Mouse (Mus musculus) embryonic facial prominence, embryonic 15.5 days (tissue): ENCODE data around the gene Olr1. TPM values are rescaled to one million over a fixed set of nuclear protein-coding genes. Genes with fewer than 3 reads are reported as not detected.
"Not testable (repeated sequence)": the region's sequence is repeated elsewhere in the genome, so short reads cannot be mapped to it uniquely, and the experiment has no call there.

ENCODE experiments used
- ATAC-seq: fragments of 200-750 bp; cut with Nextera tagmentation; 2 replicates; pipeline ENCODE4 v1.8.0; 2017; ENCODE audit warnings: low read depth, moderate TSS enrichment; ENCODE audit not compliant: insufficient number of reproducible peaks, low FRiP score, low TSS enrichment
- H3K27ac ChIP-seq: fragments of 300-500 bp; sonication (generic); replicated peaks from 2 replicates; pipeline ENCODE4 v1.5.1; 2015; ENCODE audit warnings: mild to moderate bottlenecking, inconsistent platforms
- H3K27me3 ChIP-seq: fragments of 300-500 bp; sonication (generic); 2 replicates; pipeline ENCODE4 v1.6.1; 2015; ENCODE audit warnings: inconsistent platforms
- H3K36me3 ChIP-seq: fragments of 300-500 bp; sonication (generic); 2 replicates; pipeline ENCODE4 v1.6.1; 2015; ENCODE audit warnings: mild to moderate bottlenecking, inconsistent platforms
- H3K4me1 ChIP-seq: fragments of 300-500 bp; sonication (generic); 2 replicates; pipeline ENCODE4 v1.6.1; 2015; ENCODE audit warnings: inconsistent platforms
- H3K4me2 ChIP-seq: fragments of 300-500 bp; sonication (generic); replicated peaks from 2 replicates; pipeline ENCODE4 v1.6.1; 2015; ENCODE audit warnings: mild to moderate bottlenecking, inconsistent platforms
- H3K4me3 ChIP-seq: fragments of 300-500 bp; sonication (generic); replicated peaks from 2 replicates; pipeline ENCODE4 v1.5.1; 2015; ENCODE audit warnings: mild to moderate bottlenecking, inconsistent platforms
- H3K9ac ChIP-seq: fragments of 300-500 bp; sonication (generic); 2 replicates; pipeline ENCODE4 v1.6.1; 2015; ENCODE audit warnings: inconsistent platforms
- H3K9me3 ChIP-seq: fragments of 300-500 bp; sonication (generic); replicated peaks from 2 replicates; pipeline ENCODE4 v1.6.1; 2016; ENCODE audit warnings: inconsistent platforms
- WGBS: fragments of 180-500 bp; shearing (Covaris S2); methylation state at CpG from one replicate; pipeline ENCODE4 v1.1.7; 2015; 5-methylcytosine and 5-hydroxymethylcytosine counted together
- polyA plus RNA-seq: library from polyadenylated mRNA; unstranded; fragments of >200 nt; fragmentation: Nextera tagmentation; extraction: Ambion mirVana; gene quantifications from 2 replicates; pipeline ENCODE4 v1.2.1, GENCODE M21; 2015

Olr1 gene
- polyA plus RNA-seq, 1 experiment from 2014 or later: not detected

GRCm38 (mm10) chr6:129510120-129510911 lies 3.4 kb upstream of the Olr1 start:
- Histone ChIP-seq H3K9me3 (no peaks in the 10 kb centered on the region), H3K4me2 (no peak overlapping the region), H3K36me3 (no peaks in the 10 kb centered on the region), H3K4me1 (no peaks in the 10 kb centered on the region), H3K9ac (no peak overlapping the region), H3K27me3 (no peaks in the 10 kb centered on the region), H3K4me3 (no peak overlapping the region), H3K27ac (no peak overlapping the region)
- ATAC-seq: no peak
- 62% methylated on average over 6 of the region's 6 CpGs for WGBS

GRCm38 (mm10) chr6:129503471-129503870 lies 3.5 kb downstream of the Olr1 start:
- 84% methylated on average over 2 of the region's 2 CpGs for WGBS
- H3K27ac ChIP-seq: no peak overlapping the region
- no peak overlapping the region for H3K4me2 ChIP-seq
- H3K27me3 ChIP-seq: no peaks in the 10 kb centered on the region
- H3K9me3 ChIP-seq: no peaks in the 10 kb centered on the region
- H3K36me3 ChIP-seq: no peaks in the 10 kb centered on the region
- ATAC-seq: no peak
- H3K4me1 ChIP-seq: no peaks in the 10 kb centered on the region
- H3K9ac ChIP-seq: no peak overlapping the region
- no peak overlapping the region for H3K4me3 ChIP-seq

- WGBS: 90% methylated on average over 1 of the region's 1 CpGs
- not testable (repeated sequence) for H3K4me3 ChIP-seq, H3K4me1 ChIP-seq, H3K36me3 ChIP-seq, H3K4me2 ChIP-seq, H3K9ac ChIP-seq, ATAC-seq, H3K9me3 ChIP-seq, H3K27ac ChIP-seq, H3K27me3 ChIP-seq
These were observed 7.4 kb downstream of the Olr1 start for GRCm38 (mm10) chr6:129499516-129499915.

- Histone ChIP-seq H3K27me3 (no peaks in the 10 kb centered on the region), H3K27ac (no peak overlapping the region), H3K36me3 (no peaks in the 10 kb centered on the region), H3K9ac (no peak overlapping the region), H3K4me1 (no peaks in the 10 kb centered on the region), H3K9me3 (no peaks in the 10 kb centered on the region), H3K4me2 (no peak overlapping the region), H3K4me3 (no peak overlapping the region)
- no peak for ATAC-seq
- WGBS: 91% methylated on average over 3 of the region's 3 CpGs
These were observed 9.4 kb downstream of the Olr1 start for GRCm38 (mm10) chr6:129497345-129498218.

- Histone ChIP-seq H3K27ac (no peak overlapping the region), H3K36me3 (no peaks in the 10 kb centered on the region), H3K4me3 (no peak overlapping the region), H3K27me3 (no peaks in the 10 kb centered on the region), H3K4me1 (no peaks in the 10 kb centered on the region), H3K4me2 (no peak overlapping the region), H3K9me3 (no peaks in the 10 kb centered on the region), H3K9ac (no peak overlapping the region)
- no peak for ATAC-seq
- 72% methylated on average over 4 of the region's 4 CpGs for whole genome bisulfite sequencing
These were observed 12.0 kb downstream of the Olr1 start for GRCm38 (mm10) chr6:129494924-129495323.

- no peak for ATAC-seq
- H3K27ac ChIP-seq: no peak overlapping the region
- 47% methylated on average over 8 of the region's 8 CpGs for WGBS
- no peaks in the 10 kb centered on the region for H3K27me3 ChIP-seq
- H3K9me3 ChIP-seq: no peaks in the 10 kb centered on the region
- no peaks in the 10 kb centered on the region for H3K36me3 ChIP-seq
- no peak overlapping the region for H3K4me2 ChIP-seq
- 0 out of 2 replicates have a peak, but pooled peaks cover 3% of the 10 kb centered on the region for H3K4me1 ChIP-seq
- H3K9ac ChIP-seq: no peak overlapping the region
- H3K4me3 ChIP-seq: no peak overlapping the region
These were observed 26.6 kb downstream of the Olr1 start for GRCm38 (mm10) chr6:129480089-129480958.

GRCm38 (mm10) chr6:129476404-129477126 lies 30.4 kb downstream of the Olr1 start:
- no peaks in the 10 kb centered on the region for H3K27me3 ChIP-seq
- H3K4me1 ChIP-seq: 0 out of 2 replicates have a peak, but pooled peaks cover 3% of the 10 kb centered on the region
- H3K9me3 ChIP-seq: no peaks in the 10 kb centered on the region
- H3K4me3 ChIP-seq: no peak overlapping the region
- 30% methylated on average over 13 of the region's 13 CpGs for WGBS
- no peak for ATAC-seq
- H3K27ac ChIP-seq: no peak overlapping the region
- H3K9ac ChIP-seq: no peak overlapping the region
- H3K4me2 ChIP-seq: no peak overlapping the region
- no peaks in the 10 kb centered on the region for H3K36me3 ChIP-seq

GRCm38 (mm10) chr6:129472627-129473026 lies 34.3 kb downstream of the Olr1 start:
- Histone ChIP-seq H3K4me1 (no peaks in the 10 kb centered on the region), H3K27ac (no peak overlapping the region), H3K36me3 (no peaks in the 10 kb centered on the region), H3K4me2 (no peak overlapping the region), H3K9me3 (no peaks in the 10 kb centered on the region), H3K4me3 (no peak overlapping the region), H3K9ac (no peak overlapping the region), H3K27me3 (no peaks in the 10 kb centered on the region)
- WGBS: 80% methylated on average over 5 of the region's 5 CpGs
- ATAC-seq: no peak

GRCm38 (mm10) chr6:129471386-129471785 lies 35.6 kb downstream of the Olr1 start:
- Histone ChIP-seq H3K4me3 (no peak overlapping the region), H3K9me3 (no peaks in the 10 kb centered on the region), H3K4me2 (no peak overlapping the region), H3K27ac (no peak overlapping the region), H3K36me3 (no peaks in the 10 kb centered on the region), H3K27me3 (no peaks in the 10 kb centered on the region), H3K9ac (no peak overlapping the region), H3K4me1 (no peaks in the 10 kb centered on the region)
- WGBS: 86% methylated on average over 6 of the region's 6 CpGs
- no peak for ATAC-seq

- Histone ChIP-seq H3K36me3 (no peaks in the 10 kb centered on the region), H3K9ac (no peak within 1 kb of the TSS), H3K27ac (no peak within 1 kb of the TSS), H3K4me2 (no peak within 1 kb of the TSS), H3K27me3 (no peaks in the 10 kb centered on the region), H3K4me3 (no peak within 1 kb of the TSS), H3K4me1 (no peaks in the 10 kb centered on the region), H3K9me3 (no peaks in the 10 kb centered on the region)
- ATAC-seq: no peak
- 50% methylated on average over 13 of the region's 13 CpGs for WGBS
These were observed 55.4 kb downstream of the Olr1 start, which contains the start of gene Clec1a for GRCm38 (mm10) chr6:129451411-129452039. Gene Clec1a (minus strand): TSS chr6:129452000.
